ENCODE assay signal across 17 mouse cellular contexts in genomic region chr11:52418358-52418757, GRCm38 (mm10). TPM values are rescaled to one million over a fixed set of nuclear protein-coding genes. Genes with fewer than 3 reads are reported as not detected.
A peak's percentile ranks its signal among the peaks of the same experiment; 100 is the strongest.
DNase-seq lines count a peak whose midpoint lies in the region; ATAC-seq and TF ChIP-seq lines count a peak whose summit lies in the region.
"Had no signal": no experiment of that assay in that cellular context is flagged by ENCODE, and none has a peak within 500 bp of the region (broad histone marks: within the 10 kb centered on the region; RNA-seq: fewer than 3 reads in every experiment).

No protein-coding gene starts in this region.

- no peak for TF ChIP-seq CTCF in lung, embryonic 14.5 days (IDR thresholded peaks at IDR 0.05; ENCODE audit: low read depth)
- TF ChIP-seq CTCF in lung, postnatal 0 days (IDR thresholded peaks at IDR 0.05) = no peak

- peak; percentile 49; the same call in 1 of the 2 replicates for ATAC-seq in lung, embryonic 14.5 days (ENCODE audit: insufficient read depth)
- ATAC-seq in lung, postnatal 0 days = no peak
- ATAC-seq: forebrain, embryonic 15.5 days had no signal

- H3K36me3 ChIP-seq in lung, embryonic 14.5 days (ENCODE audit: insufficient read depth) = no peaks in the 10 kb centered on the region
- H3K36me3 ChIP-seq in lung, postnatal 0 days (ENCODE audit: insufficient read depth, low read length) = no peaks in the 10 kb centered on the region
- H3K36me3 ChIP-seq in forebrain, embryonic 10.5 days (replicated peaks) = no peaks in the 10 kb centered on the region
- H3K36me3 ChIP-seq: embryonic facial prominence, embryonic 12.5 days; forebrain, embryonic 15.5 days; heart, embryonic 10.5 days; hindbrain, embryonic 13.5 days had no signal

- no peaks in the 10 kb centered on the region for H3K9me3 ChIP-seq in lung, embryonic 14.5 days (ENCODE audit: low read depth, low read length)
- no peaks in the 10 kb centered on the region for H3K9me3 ChIP-seq in lung, postnatal 0 days (ENCODE audit: low read length)
- no peaks in the 10 kb centered on the region for H3K9me3 ChIP-seq in forebrain, embryonic 10.5 days
- H3K9me3 ChIP-seq: embryonic facial prominence, embryonic 12.5 days; forebrain, embryonic 15.5 days; heart, embryonic 10.5 days; hindbrain, embryonic 13.5 days had no signal

- H3K27me3 ChIP-seq in lung, embryonic 14.5 days (ENCODE audit: insufficient read depth, low read length) = no peaks in the 10 kb centered on the region
- H3K27me3 ChIP-seq in lung, postnatal 0 days (replicated peaks; ENCODE audit: insufficient read depth, low read length) = no peaks in the 10 kb centered on the region
- H3K27me3 ChIP-seq in forebrain, embryonic 10.5 days (ENCODE audit: poor library complexity, severe bottlenecking) = no peaks in the 10 kb centered on the region
- H3K27me3 ChIP-seq: embryonic facial prominence, embryonic 12.5 days; forebrain, embryonic 15.5 days had no signal

- WGBS in lung, embryonic 14.5 days = 72% methylated on average over 5 of the region's 5 CpGs
- WGBS in lung, postnatal 0 days = 66% methylated on average over 5 of the region's 5 CpGs
- WGBS in forebrain, embryonic 10.5 days = 89% methylated on average over 5 of the region's 5 CpGs

- H3K4me3 ChIP-seq in lung, embryonic 14.5 days (ENCODE audit: low read depth, low read length) = no peak overlapping the region
- no peak overlapping the region for H3K4me3 ChIP-seq in lung, postnatal 0 days (ENCODE audit: low read depth, low read length)
- H3K4me3 ChIP-seq in forebrain, embryonic 10.5 days = no peak overlapping the region
- H3K4me3 ChIP-seq: embryonic facial prominence, embryonic 12.5 days; forebrain, embryonic 15.5 days; heart, embryonic 10.5 days; hindbrain, embryonic 13.5 days had no signal

- no peak overlapping the region for H3K4me2 ChIP-seq in lung, embryonic 14.5 days
- H3K4me2 ChIP-seq in lung, postnatal 0 days (replicated peaks; ENCODE audit: low read depth, low read length) = no peak overlapping the region
- H3K4me2 ChIP-seq: embryonic facial prominence, embryonic 12.5 days; forebrain, embryonic 15.5 days; hindbrain, embryonic 13.5 days had no signal

- H3K27ac ChIP-seq in lung, embryonic 14.5 days (ENCODE audit: low read depth) = no peak overlapping the region
- no peak overlapping the region for H3K27ac ChIP-seq in lung, postnatal 0 days (ENCODE audit: low read length)
- no peak overlapping the region for H3K27ac ChIP-seq in forebrain, embryonic 10.5 days
- H3K27ac ChIP-seq: embryonic facial prominence, embryonic 12.5 days; forebrain, embryonic 15.5 days; heart, embryonic 10.5 days; hindbrain, embryonic 13.5 days; liver, embryonic 14.5 days had no signal

- no peak for TF ChIP-seq EP300 in lung, postnatal 0 days (IDR thresholded peaks at IDR 0.05)

- no peaks in the 10 kb centered on the region for H3K4me1 ChIP-seq in lung, embryonic 14.5 days (ENCODE audit: insufficient read depth)
- H3K4me1 ChIP-seq in lung, postnatal 0 days (ENCODE audit: insufficient read depth, low read depth, low read length) = no peaks in the 10 kb centered on the region
- H3K4me1 ChIP-seq in forebrain, embryonic 10.5 days = no peaks in the 10 kb centered on the region
- H3K4me1 ChIP-seq: embryonic facial prominence, embryonic 12.5 days; forebrain, embryonic 15.5 days; heart, embryonic 10.5 days had no signal

- DNase-seq in gastrocnemius, postnatal 10 days = peak; percentile 20
- DNase-seq in gastrocnemius, adult 8-10 months (ENCODE audit: low spot score in 2 of 2) = no peak
- DNase-seq in lung, embryonic 14.5 days = peak; percentile 20
- DNase-seq in lung, postnatal 0 days (ENCODE audit: low spot score) = no peak
- DNase-seq in fibroblast of lung, adult 2 months (ENCODE audit: low read depth) = peak; percentile 50
- no peak for DNase-seq in forebrain, embryonic 10.5 days (ENCODE audit: extremely low spot score, low spot score)
- no peak for DNase-seq in cerebellum, adult 11 months
- no peak for DNase-seq in yolk sac, embryonic 10.5 days (ENCODE audit: low spot score)
- DNase-seq: cerebellum, postnatal 14 days; kidney, adult 2 months; lung, postnatal 14 days; thymus, postnatal 36 days had no signal

- H3K9ac ChIP-seq in lung, embryonic 14.5 days = no peak overlapping the region
- no peak overlapping the region for H3K9ac ChIP-seq in lung, postnatal 0 days (replicated peaks; ENCODE audit: low read depth)
- H3K9ac ChIP-seq: embryonic facial prominence, embryonic 12.5 days; forebrain, embryonic 15.5 days; hindbrain, embryonic 13.5 days; liver, embryonic 14.5 days had no signal

RNA-seq across cellular contexts. Expression of gene 9530068E07Rik, which starts 22.1 kb away (rescaled TPM):
- 10 to 100 TPM; 76.7 to 83.4 TPM for total RNA-seq in gastrocnemius, postnatal 10 days (2021)
- 10 to 100 TPM; 37.2 to 45.4 (median 40.2) TPM for total RNA-seq in gastrocnemius, adult 8-10 months (2022)
- polyA plus RNA-seq in lung, embryonic 14.5 days (2014; fragmentation: Nextera tagmentation; extraction: Ambion mirVana) = 235 and 242 TPM in 2 replicates
- 151 and 155 TPM in 2 replicates for polyA plus RNA-seq in lung, postnatal 0 days (2015; fragmentation: Nextera tagmentation; extraction: Ambion mirVana)
- polyA plus RNA-seq in forebrain, embryonic 10.5 days (2016; fragmentation: Nextera tagmentation; extraction: Ambion mirVana) = 161 and 165 TPM in 2 replicates

RNA-seq across cellular contexts. Expression of gene Vdac1, which starts 57.7 kb away (rescaled TPM):
- 1,000 to 10,000 TPM; 1,018 to 1,167 TPM for total RNA-seq in gastrocnemius, postnatal 10 days (2021)
- 1,000 to 10,000 TPM; 1,279 to 1,529 (median 1,458) TPM for total RNA-seq in gastrocnemius, adult 8-10 months (2022)
- polyA plus RNA-seq in lung, embryonic 14.5 days (2014; fragmentation: Nextera tagmentation; extraction: Ambion mirVana) = 219 TPM in 2 replicates
- 127 and 140 TPM in 2 replicates for polyA plus RNA-seq in lung, postnatal 0 days (2015; fragmentation: Nextera tagmentation; extraction: Ambion mirVana)
- polyA plus RNA-seq in forebrain, embryonic 10.5 days (2016; fragmentation: Nextera tagmentation; extraction: Ambion mirVana) = 214 and 224 TPM in 2 replicates

Comparison
In these comparisons a context has a peak if more than half of its experiments do, and no peak if none do; other contexts are left out.
1. DNase-seq: peak in gastrocnemius, postnatal 10 days (single experiment), lung, embryonic 14.5 days (single experiment) and fibroblast of lung, adult 2 months (single experiment); none in gastrocnemius, adult 8-10 months (0 of 2), lung, postnatal 0 days (single experiment), forebrain, embryonic 10.5 days (single experiment), cerebellum, adult 11 months (single experiment) and yolk sac, embryonic 10.5 days (single experiment).